Mouse (Mus musculus): ENCODE data around the gene Elavl1. TPM values are rescaled to one million over a fixed set of nuclear protein-coding genes. Genes with fewer than 3 reads are reported as not detected.
"Not testable (repeated sequence)": the region's sequence is repeated elsewhere in the genome, so short reads cannot be mapped to it uniquely, and the experiment has no call there.

The Elavl1 gene
- total RNA-seq, 2 experiments from 2014 or later = 22.3 to 26.2 TPM

- no peak for ATAC-seq (replicated peaks; ENCODE audit: low FRiP score, poor library complexity, severe bottlenecking)
Measured at GRCm38 (mm10) chr8:4263105-4263791, 62.0 kb downstream of the Elavl1 start.

- no peak for ATAC-seq (replicated peaks; ENCODE audit: low FRiP score, poor library complexity, severe bottlenecking)
Measured at GRCm38 (mm10) chr8:4259805-4260170, 65.4 kb downstream of the Elavl1 start.

- ATAC-seq (replicated peaks; ENCODE audit: low FRiP score, poor library complexity, severe bottlenecking) = peak; percentile 93
Measured at GRCm38 (mm10) chr8:4259125-4259804, 65.9 kb downstream of the Elavl1 start, which contains the start of gene Ctxn1. Gene Ctxn1, minus strand, starts transcription at chr8:4259274.

- ATAC-seq (replicated peaks; ENCODE audit: low FRiP score, poor library complexity, severe bottlenecking) = peak; percentile 51
Measured at GRCm38 (mm10) chr8:4258678-4259077, 66.5 kb downstream of the Elavl1 start.

GRCm38 (mm10) chr8:4258233-4258632 lies 67.0 kb downstream of the Elavl1 start:
- peak; percentile 61 for ATAC-seq (replicated peaks; ENCODE audit: low FRiP score, poor library complexity, severe bottlenecking)

- ATAC-seq (replicated peaks; ENCODE audit: low FRiP score, poor library complexity, severe bottlenecking) = no peak
Measured at GRCm38 (mm10) chr8:4257350-4257749, 67.9 kb downstream of the Elavl1 start.

- no peak for ATAC-seq (replicated peaks; ENCODE audit: low FRiP score, poor library complexity, severe bottlenecking)
Measured at GRCm38 (mm10) chr8:4256911-4257310, 68.3 kb downstream of the Elavl1 start.

- ATAC-seq (replicated peaks; ENCODE audit: low FRiP score, poor library complexity, severe bottlenecking) = not testable (repeated sequence)
Measured at GRCm38 (mm10) chr8:4255471-4255870, 69.7 kb downstream of the Elavl1 start.

- no peak for ATAC-seq (replicated peaks; ENCODE audit: low FRiP score, poor library complexity, severe bottlenecking)
Measured at GRCm38 (mm10) chr8:4254001-4254400, 71.2 kb downstream of the Elavl1 start.

GRCm38 (mm10) chr8:4252934-4253841 lies 72.0 kb downstream of the Elavl1 start, which contains the start of gene Snapc2:
Gene Snapc2, plus strand, starts transcription at chr8:4253080.
- ATAC-seq (replicated peaks; ENCODE audit: low FRiP score, poor library complexity, severe bottlenecking) = peak; percentile 90

GRCm38 (mm10) chr8:4252116-4252760 lies 73.0 kb downstream of the Elavl1 start:
- ATAC-seq (replicated peaks; ENCODE audit: low FRiP score, poor library complexity, severe bottlenecking) = no peak

GRCm38 (mm10) chr8:4250306-4250970 lies 74.8 kb downstream of the Elavl1 start:
- peak; percentile 45; the same call in 1 of the 2 replicates for ATAC-seq (replicated peaks; ENCODE audit: low FRiP score, poor library complexity, severe bottlenecking)

- no peak for ATAC-seq (replicated peaks; ENCODE audit: low FRiP score, poor library complexity, severe bottlenecking)
Measured at GRCm38 (mm10) chr8:4249213-4249612, 76.0 kb downstream of the Elavl1 start.

GRCm38 (mm10) chr8:4247951-4248540 lies 77.2 kb downstream of the Elavl1 start, which contains the start of gene Tgfbr3l:
Gene Tgfbr3l, plus strand, starts transcription at chr8:4248214.
- ATAC-seq (replicated peaks; ENCODE audit: low FRiP score, poor library complexity, severe bottlenecking) = no peak

GRCm38 (mm10) chr8:4247241-4247640 lies 78.0 kb downstream of the Elavl1 start:
- ATAC-seq (replicated peaks; ENCODE audit: low FRiP score, poor library complexity, severe bottlenecking) = no peak

GRCm38 (mm10) chr8:4245737-4246136 lies 79.5 kb downstream of the Elavl1 start:
- ATAC-seq (replicated peaks; ENCODE audit: low FRiP score, poor library complexity, severe bottlenecking) = no peak

GRCm38 (mm10) chr8:4245061-4245460 lies 80.2 kb downstream of the Elavl1 start:
- no peak for ATAC-seq (replicated peaks; ENCODE audit: low FRiP score, poor library complexity, severe bottlenecking)

GRCm38 (mm10) chr8:4239193-4239890 lies 85.9 kb downstream of the Elavl1 start:
- peak; percentile 26 for ATAC-seq (replicated peaks; ENCODE audit: low FRiP score, poor library complexity, severe bottlenecking)
